Mouse (Mus musculus) stomach, embryonic 14.5 days (tissue): ENCODE results near the gene Cep290. TPM values are rescaled to one million over a fixed set of nuclear protein-coding genes. Genes with fewer than 3 reads are reported as not detected.
A peak's percentile ranks its signal among the peaks of the same experiment; 100 is the strongest.

Experiments used
- ATAC-seq: fragments of 200-750 bp; cut with Nextera tagmentation; 2 replicates; pipeline ENCODE4 v1.8.0; 2017; ENCODE audit warnings: low read depth, moderate TSS enrichment; ENCODE audit not compliant: insufficient number of reproducible peaks, insufficient read depth, low FRiP score
- H3K27ac ChIP-seq: fragments of 300-500 bp; sonication (generic); 2 replicates; pipeline ENCODE4 v1.5.1; 2014; ENCODE audit warnings: mild to moderate bottlenecking, low read length, moderate library complexity, mixed read lengths
- H3K27me3 ChIP-seq: fragments of 300-500 bp; sonication (generic); 2 replicates; pipeline ENCODE4 v1.6.1; 2014; ENCODE audit warnings: low read length, control low read depth, mixed read lengths; ENCODE audit not compliant: control insufficient read depth, insufficient read depth
- H3K36me3 ChIP-seq: fragments of 300-500 bp; sonication (generic); 2 replicates; pipeline ENCODE4 v1.6.1; 2014; ENCODE audit warnings: mild to moderate bottlenecking, control low read depth, low read length, moderate library complexity, mixed read lengths; ENCODE audit not compliant: control insufficient read depth, insufficient read depth
- H3K4me1 ChIP-seq: fragments of 300-500 bp; sonication (generic); 2 replicates; pipeline ENCODE4 v1.6.1; 2014; ENCODE audit warnings: low read length, control low read depth, mixed read lengths; ENCODE audit not compliant: control insufficient read depth, insufficient read depth
- H3K4me2 ChIP-seq: fragments of 300-500 bp; sonication (generic); replicated peaks from 2 replicates; pipeline ENCODE4 v1.6.1; 2014; ENCODE audit warnings: low read depth, low read length, control low read depth
- H3K4me3 ChIP-seq: fragments of 300-500 bp; sonication (generic); 2 replicates; pipeline ENCODE4 v1.5.1; 2014; ENCODE audit warnings: low read depth, low read length, control low read depth
- H3K9ac ChIP-seq: fragments of 300-500 bp; sonication (generic); replicated peaks from 2 replicates; pipeline ENCODE4 v1.6.1; 2014; ENCODE audit warnings: low read depth, mild to moderate bottlenecking, control low read depth, low read length, moderate library complexity, mixed read lengths
- H3K9me3 ChIP-seq: fragments of 300-500 bp; sonication (generic); 2 replicates; pipeline ENCODE4 v1.6.1; 2016; ENCODE audit warnings: low read depth, low read length, control low read depth; ENCODE audit not compliant: control insufficient read depth
- WGBS: fragments of 180-500 bp; shearing (Covaris S2); extraction: QIAGEN DNeasy Blood & Tissue Kit; methylation state at CpG from one replicate; pipeline ENCODE4 v1.1.7; 2014; 5-methylcytosine and 5-hydroxymethylcytosine counted together
- polyA plus RNA-seq: library from polyadenylated mRNA; unstranded; fragments of >200 nt; fragmentation: Nextera tagmentation; extraction: Ambion mirVana; gene quantifications from 2 replicates; pipeline ENCODE4 v1.2.1, GENCODE M21; 2014

The Cep290 gene
- polyA plus RNA-seq, 1 experiment from 2014 or later = 5.4 TPM

- Histone ChIP-seq H3K9me3 (no peaks in the 10 kb centered on the region), H3K4me3 (no peak overlapping the region), H3K9ac (no peak overlapping the region), H3K36me3 (peaks cover 9% of the 10 kb centered on the region), H3K27me3 (no peaks in the 10 kb centered on the region), H3K4me1 (no peaks in the 10 kb centered on the region), H3K27ac (no peak overlapping the region), H3K4me2 (no peak overlapping the region)
- ATAC-seq = peak; percentile 56; the same call in 1 of the 2 replicates
- 89% methylated on average over 7 of the region's 7 CpGs for WGBS
These were observed 87.3 kb downstream of the Cep290 start for GRCm38 (mm10) chr10:100574505-100575149.

- H3K4me1 ChIP-seq = no peaks in the 10 kb centered on the region
- no peaks in the 10 kb centered on the region for H3K27me3 ChIP-seq
- ATAC-seq = no peak
- H3K9me3 ChIP-seq = no peaks in the 10 kb centered on the region
- H3K4me2 ChIP-seq = no peak overlapping the region
- 88% methylated on average over 7 of the region's 7 CpGs for WGBS
- peaks cover 9% of the 10 kb centered on the region for H3K36me3 ChIP-seq
- no peak overlapping the region for H3K9ac ChIP-seq
- H3K4me3 ChIP-seq = no peak overlapping the region
- no peak overlapping the region for H3K27ac ChIP-seq
These were observed 87.9 kb downstream of the Cep290 start for GRCm38 (mm10) chr10:100575294-100575693.

- no peak for ATAC-seq
These were observed 96.8 kb downstream of the Cep290 start for GRCm38 (mm10) chr10:100584178-100584577.

GRCm38 (mm10) chr10:100588524-100588923, 101.2 kb downstream of the Cep290 start:
- 39% methylated on average over 7 of the region's 7 CpGs for WGBS

More at GRCm38 (mm10) chr10:100584178-100584577, 96.8 kb downstream of the Cep290 start:
- H3K9me3 ChIP-seq = no peaks in the 10 kb centered on the region
- H3K9ac ChIP-seq = no peak overlapping the region
- no peak overlapping the region for H3K4me2 ChIP-seq
- 82% methylated on average over 3 of the region's 3 CpGs for WGBS
- H3K36me3 ChIP-seq = no peaks in the 10 kb centered on the region
- H3K4me1 ChIP-seq = 0 out of 2 replicates have a peak, but pooled peaks cover 3% of the 10 kb centered on the region
- no peak overlapping the region for H3K27ac ChIP-seq
- no peak overlapping the region for H3K4me3 ChIP-seq
- no peaks in the 10 kb centered on the region for H3K27me3 ChIP-seq

GRCm38 (mm10) chr10:100588932-100589388, 101.6 kb downstream of the Cep290 start:
- Histone ChIP-seq H3K36me3 (no peaks in the 10 kb centered on the region), H3K9me3 (no peaks in the 10 kb centered on the region), H3K4me1 (0 out of 2 replicates have a peak, but pooled peaks cover 3% of the 10 kb centered on the region), H3K9ac (peak overlapping the region; percentile 40), H3K4me3 (peak overlapping the region; percentile 57), H3K4me2 (peak overlapping the region; percentile 55), H3K27me3 (no peaks in the 10 kb centered on the region), H3K27ac (no peak overlapping the region)
- WGBS = under 1% methylated on average over 31 of the region's 31 CpGs
- ATAC-seq = peak; percentile 98

More at GRCm38 (mm10) chr10:100588524-100588923, 101.2 kb downstream of the Cep290 start:
- Histone ChIP-seq H3K4me2 (peak overlapping the region; percentile 55), H3K9ac (peak overlapping the region; percentile 40), H3K27me3 (no peaks in the 10 kb centered on the region), H3K9me3 (no peaks in the 10 kb centered on the region), H3K4me3 (peak overlapping the region; percentile 57), H3K36me3 (no peaks in the 10 kb centered on the region), H3K27ac (no peak overlapping the region), H3K4me1 (0 out of 2 replicates have a peak, but pooled peaks cover 3% of the 10 kb centered on the region)
- no peak for ATAC-seq

DNA sequence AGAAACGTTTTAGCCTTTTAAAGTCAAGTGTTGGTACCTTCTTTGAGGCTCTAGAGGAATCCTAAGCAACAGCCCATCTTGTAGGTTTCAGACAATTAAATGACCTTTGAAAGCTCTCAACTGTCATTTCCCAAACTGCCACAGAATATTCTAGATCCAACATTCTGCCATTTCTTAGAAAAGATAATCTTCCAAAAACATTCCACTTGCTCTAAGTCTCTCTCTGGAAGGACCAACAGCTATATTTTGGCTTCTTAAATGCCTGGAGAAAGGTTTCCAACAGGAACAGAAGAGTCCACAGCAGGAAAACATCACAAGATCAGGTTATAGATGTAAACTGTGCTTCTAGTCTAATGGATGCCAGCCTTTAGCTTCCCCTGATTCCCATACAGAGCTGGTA, 103.0 kb downstream of the Cep290 start, which contains the start of the genes 4930430F08Rik and 1700017N19Rik:
Gene 4930430F08Rik, minus strand, starts transcription at position 101 of the 400 bp plus-strand sequence.
Gene 1700017N19Rik, plus strand, starts transcription at position 162 of the 400 bp plus-strand sequence.
- H3K36me3 ChIP-seq = no peaks in the 10 kb centered on the region
- H3K4me2 ChIP-seq = peak within 1 kb of the TSS; percentile 55
- 80% methylated on average over 1 of the region's 1 CpGs for WGBS
- no peak within 1 kb of the TSS for H3K27ac ChIP-seq
- no peaks in the 10 kb centered on the region for H3K27me3 ChIP-seq
- H3K9me3 ChIP-seq = no peaks in the 10 kb centered on the region
- H3K4me1 ChIP-seq = 0 out of 2 replicates have a peak, but pooled peaks cover 3% of the 10 kb centered on the region
- no peak within 1 kb of the TSS for H3K9ac ChIP-seq
- peak within 1 kb of the TSS; percentile 57 for H3K4me3 ChIP-seq
- no peak for ATAC-seq

DNA sequence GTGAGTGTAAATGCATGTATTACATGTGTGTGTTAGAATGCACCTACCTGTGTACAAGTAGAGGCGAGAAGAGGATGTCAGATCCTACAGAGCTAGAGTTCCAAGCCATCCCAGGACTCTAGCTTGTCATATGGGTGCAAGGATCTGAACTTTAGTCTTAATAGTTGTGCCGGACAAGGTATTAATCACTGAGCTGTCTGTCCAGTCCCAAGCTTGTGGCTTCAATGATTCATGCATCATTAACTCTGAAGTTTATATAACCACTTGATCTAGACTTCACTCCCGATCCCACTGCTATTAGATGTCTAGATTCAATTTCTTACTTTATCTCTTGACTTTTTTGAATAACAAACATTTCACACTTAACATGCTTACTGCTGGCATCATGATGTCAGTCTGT, 111.0 kb downstream of the Cep290 start:
- Histone ChIP-seq H3K9me3 (no peaks in the 10 kb centered on the region), H3K36me3 (no peaks in the 10 kb centered on the region), H3K4me3 (no peak overlapping the region), H3K27me3 (no peaks in the 10 kb centered on the region), H3K9ac (no peak overlapping the region), H3K4me2 (no peak overlapping the region), H3K4me1 (no peaks in the 10 kb centered on the region), H3K27ac (no peak overlapping the region)
- no peak for ATAC-seq
- 63% methylated on average over 3 of the region's 3 CpGs for WGBS

DNA sequence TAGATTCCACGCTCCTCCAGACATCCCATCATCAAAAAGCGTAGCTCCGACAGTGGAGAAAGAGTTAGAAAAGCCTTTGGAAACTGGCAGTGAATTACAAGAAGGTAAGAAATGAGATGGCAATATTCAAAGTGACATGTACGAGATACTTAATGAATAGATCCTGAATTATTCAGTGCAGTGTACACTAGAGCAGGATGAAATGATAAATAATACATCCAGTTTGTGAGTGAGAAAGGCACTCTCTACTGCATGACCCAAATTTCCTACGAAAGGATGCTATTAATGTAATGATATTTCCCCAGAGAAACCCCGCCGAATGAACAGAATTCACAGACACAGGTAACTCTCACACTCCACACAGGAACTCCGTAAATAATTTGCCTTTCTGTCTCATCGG, 116.2 kb downstream of the Cep290 start:
- H3K27me3 ChIP-seq = no peaks in the 10 kb centered on the region
- no peaks in the 10 kb centered on the region for H3K4me1 ChIP-seq
- H3K4me3 ChIP-seq = no peak overlapping the region
- H3K36me3 ChIP-seq = no peaks in the 10 kb centered on the region
- H3K9ac ChIP-seq = no peak overlapping the region
- ATAC-seq = no peak
- H3K4me2 ChIP-seq = no peak overlapping the region
- no peak overlapping the region for H3K27ac ChIP-seq
- no peaks in the 10 kb centered on the region for H3K9me3 ChIP-seq
- WGBS = 88% methylated on average over 9 of the region's 9 CpGs
